Mouse (Mus musculus): Measurements from ENCODE around the gene Sh3bp5.
"Not testable (repeated sequence)": the region's sequence is repeated elsewhere in the genome, so short reads cannot be mapped to it uniquely, and the experiment has no call there.

Gene Sh3bp5

DNA sequence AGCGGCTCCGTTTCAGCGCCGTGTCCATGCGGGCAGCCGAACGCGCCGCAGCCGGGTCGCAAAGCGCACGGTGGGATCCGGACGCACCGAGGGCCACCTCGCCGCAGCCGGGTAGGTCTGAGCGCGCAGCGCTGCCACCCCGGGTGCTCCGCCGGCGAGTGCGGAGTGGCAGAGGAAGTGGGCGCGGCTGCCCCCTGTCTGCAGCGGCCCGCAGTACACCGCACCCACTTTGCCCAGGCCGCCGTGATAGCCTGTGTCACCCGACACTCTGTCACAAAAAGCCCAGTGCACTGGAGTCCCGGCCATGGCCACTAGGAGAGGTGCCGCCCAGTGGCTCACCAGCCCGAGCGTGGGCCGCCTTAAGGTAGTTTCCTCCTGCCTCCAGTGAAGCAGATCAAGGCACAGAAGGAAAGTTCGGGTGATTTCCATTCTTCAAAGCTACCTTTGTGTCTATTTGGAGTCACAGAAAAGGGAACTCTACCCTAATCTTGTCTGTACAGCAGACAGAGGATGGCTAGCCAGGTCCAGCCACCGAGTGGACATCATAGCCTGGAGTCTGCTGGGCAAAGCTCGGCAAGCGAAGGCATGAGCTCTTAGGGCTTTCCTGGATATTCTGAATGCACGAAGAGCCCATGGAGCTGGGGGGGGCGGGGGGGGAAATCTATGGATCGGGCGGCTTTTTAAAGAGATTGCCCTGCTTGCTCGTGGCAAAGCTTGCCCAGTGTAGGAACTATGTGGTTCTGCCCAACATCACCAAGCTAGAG is at the start of gene Sh3bp5:
TSS of gene Sh3bp5 (minus strand) at position 149 of the 764 bp plus-strand sequence.
- peak; percentile 95 to 97 for DNase-seq

- no peak for DNase-seq
Observed at GRCm38 (mm10) chr14:31482417-31482816, 46.5 kb upstream of the Sh3bp5 start.

DNA sequence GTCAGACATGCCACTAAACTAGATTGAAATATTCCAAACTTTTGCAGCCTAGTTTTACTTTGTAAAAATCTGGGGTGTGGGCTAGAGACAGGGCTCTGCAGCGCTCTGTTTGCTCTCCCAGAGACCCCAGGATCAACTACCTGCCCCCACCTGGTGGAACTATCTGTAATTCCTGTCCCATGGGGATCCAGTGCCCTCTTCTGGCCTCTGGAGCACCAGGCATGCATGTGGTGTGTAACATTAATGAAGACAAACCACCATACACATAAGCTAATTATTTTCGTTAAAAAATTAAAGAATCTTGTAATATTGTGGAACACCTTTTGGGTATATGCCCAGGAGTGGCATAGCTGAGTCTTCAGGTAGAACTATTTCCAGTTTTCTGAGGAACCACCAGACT is 37.4 kb upstream of the Sh3bp5 start:
- no peak for DNase-seq

DNA sequence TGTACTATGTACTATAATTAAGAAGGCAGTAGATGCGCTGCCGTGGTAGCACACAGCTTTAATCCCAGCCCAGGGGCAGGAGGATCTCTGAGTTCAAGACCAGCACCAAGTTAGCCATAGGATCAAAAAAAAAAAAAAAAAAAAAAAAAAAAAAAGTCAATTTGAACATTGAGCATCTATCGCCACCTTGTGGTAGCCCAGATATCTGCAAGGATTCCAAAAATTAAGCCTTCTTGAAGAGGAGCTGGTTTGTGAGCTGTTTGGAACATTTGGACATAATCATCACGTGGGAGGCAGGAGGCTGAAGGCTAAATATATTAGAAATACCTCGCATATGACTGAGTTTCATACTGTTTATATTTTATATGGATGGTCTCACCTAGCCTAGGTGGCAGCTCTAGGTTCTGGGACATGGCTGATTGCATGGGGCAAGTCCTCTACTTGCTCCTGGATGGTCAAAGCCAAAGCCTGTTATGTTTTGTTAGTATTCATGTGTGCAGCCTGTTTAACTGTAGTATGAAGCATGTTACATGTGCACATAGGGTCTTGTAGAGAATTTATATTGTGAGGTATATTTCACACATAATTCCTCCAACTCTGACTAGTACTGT is 36.7 kb upstream of the Sh3bp5 start:
- DNase-seq, result peak in 1 of 2 experiments; percentile 68

DNA sequence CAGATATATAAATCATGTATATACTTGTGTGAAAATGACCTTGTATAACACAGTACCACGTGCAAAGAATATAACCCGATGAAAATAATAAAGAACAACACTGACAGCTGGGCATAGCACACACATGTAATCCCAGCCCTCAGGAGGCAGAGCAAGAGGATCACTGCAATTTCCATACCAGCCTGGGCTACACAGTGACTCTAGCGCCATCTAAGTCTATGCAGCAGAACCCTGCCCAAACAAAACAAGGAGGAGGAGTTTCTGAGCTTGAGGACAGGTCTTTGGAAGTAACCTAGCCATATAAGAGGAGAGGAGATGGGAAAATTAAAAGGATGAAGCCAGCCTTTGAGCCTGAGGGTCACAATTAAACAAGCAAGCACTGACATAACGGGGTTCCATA is 33.8 kb upstream of the Sh3bp5 start:
- DNase-seq, result no peak

- DNase-seq, result peak in 1 of 2 experiments; percentile 15
Observed at GRCm38 (mm10) chr14:31464176-31464575, 28.3 kb upstream of the Sh3bp5 start.

DNA sequence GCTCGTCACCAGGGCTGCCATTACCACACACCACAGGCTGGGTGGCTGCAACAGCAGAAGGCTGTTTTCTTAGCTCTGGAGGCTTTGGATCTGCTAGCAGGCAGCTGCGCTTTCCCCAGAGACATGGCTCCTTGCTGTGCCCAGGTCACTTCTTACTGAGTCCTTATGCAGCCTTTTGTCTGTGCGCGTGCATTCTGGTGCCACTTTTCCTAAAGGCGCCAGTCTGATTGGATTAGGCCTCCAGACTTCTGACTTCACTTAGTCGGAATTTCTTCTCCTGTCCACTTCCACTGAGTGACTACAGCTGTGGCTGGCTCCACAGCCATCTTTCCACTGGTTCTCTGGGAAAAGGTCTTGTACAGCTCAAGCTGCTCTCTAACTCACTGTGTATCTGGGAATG is 27.0 kb upstream of the Sh3bp5 start:
- peak; percentile 23 to 65 for DNase-seq

DNA sequence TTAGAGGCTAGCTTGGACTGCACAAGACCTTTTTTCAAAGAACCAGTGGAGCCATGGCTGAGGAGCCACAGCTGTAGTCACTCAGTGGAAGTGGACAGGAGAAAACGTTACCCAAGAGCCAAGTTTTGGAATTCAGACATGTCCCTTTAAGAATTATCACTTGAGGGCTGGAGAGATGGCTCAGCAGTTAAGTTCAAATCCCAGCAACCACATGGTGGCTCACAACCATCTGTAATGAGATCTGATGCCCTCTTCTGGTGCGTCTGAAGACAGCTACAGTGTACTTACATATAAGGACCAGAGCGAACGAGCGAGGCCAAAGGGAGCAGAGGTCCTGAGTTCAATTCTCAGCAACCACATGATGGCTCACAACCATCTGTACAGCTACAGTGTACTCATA is 26.3 kb upstream of the Sh3bp5 start:
- DNase-seq, result not testable (repeated sequence)

DNA sequence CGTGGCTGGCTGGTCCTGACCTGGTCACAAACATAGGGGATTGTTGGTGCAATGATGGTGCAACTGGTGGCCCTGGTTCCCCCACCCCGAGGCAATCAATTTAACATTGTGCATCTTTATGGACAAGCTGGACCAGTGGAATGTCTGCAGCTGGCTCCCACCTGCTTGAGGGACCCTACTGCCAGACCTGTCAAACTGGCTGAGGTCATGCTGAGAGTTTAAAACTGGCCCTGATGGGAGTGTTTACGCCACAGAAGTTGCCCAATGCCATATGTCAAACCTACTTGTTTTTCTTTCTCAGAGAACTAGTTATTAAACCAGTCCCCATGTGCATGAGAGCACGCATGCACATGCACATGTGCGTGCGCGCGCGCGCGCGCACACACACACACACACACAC is 22.1 kb upstream of the Sh3bp5 start:
- peak in 1 of 2 experiments; percentile 63 for DNase-seq

DNA sequence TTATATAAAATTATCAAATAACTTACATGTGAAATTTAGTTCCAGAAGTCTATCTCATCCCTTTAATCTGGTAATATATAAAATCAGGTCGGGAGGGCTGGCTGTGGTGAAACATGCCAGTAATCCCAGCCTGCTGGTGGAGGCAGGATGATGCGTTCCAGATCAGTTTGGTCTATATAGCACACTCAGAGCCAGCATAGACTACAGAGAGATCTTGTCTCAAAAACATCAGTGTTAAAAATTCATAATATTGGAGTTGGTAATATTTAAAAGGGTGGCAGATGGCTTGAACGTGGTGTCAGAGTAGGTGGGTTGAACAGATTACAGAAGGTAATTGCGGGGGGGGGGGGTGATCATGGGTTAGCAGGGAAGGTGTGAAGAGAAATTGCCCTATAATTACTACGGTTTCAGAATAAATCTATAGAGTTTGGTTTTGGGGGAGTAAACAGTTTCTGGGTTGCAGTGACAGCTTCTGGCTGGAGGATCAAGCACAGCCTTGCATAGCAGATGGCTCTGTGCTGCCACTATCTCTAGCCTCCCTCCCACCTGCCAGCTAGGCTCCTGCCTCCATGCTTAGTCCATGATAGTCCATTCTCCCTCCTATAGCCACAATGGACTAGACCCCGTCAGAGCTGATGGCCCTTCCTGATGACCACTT is 20.3 kb upstream of the Sh3bp5 start:
- no peak for DNase-seq

DNA sequence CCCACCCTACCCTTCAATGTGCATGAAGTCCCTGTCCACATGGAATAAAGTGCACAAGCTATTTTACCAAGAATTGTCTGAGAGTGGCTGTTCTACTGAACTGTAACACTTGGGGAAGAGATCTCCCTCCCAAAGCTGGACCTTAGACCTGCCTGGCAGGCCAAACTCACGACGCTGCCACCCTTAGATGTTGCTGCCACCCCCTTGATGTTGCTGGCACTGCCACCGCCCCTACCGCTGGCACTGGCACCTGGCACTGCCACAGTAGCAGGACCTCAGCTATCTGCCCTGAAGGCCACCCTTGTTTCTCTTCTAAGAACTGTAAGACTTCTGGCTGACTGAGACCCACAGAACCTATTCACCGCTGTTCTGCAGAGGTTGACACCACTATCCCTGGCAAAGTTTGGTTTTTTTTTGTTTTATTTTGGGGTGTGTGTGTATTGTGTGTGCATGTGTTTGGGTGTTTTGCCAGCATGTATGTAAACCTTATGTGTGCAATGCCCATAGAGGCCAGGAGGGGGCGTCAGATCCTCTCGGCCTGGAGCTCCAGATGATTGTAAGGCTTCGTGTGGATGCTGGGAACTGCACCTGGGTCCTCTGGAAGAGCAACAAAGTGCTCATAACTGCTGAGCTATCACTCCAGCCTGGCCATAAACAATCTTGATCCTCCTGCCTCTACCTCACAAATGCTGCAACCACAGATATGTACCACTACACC is 19.1 kb upstream of the Sh3bp5 start:
- DNase-seq, result no peak

- DNase-seq, result not testable (repeated sequence)
Observed at GRCm38 (mm10) chr14:31453946-31454345, 18.1 kb upstream of the Sh3bp5 start.

DNA sequence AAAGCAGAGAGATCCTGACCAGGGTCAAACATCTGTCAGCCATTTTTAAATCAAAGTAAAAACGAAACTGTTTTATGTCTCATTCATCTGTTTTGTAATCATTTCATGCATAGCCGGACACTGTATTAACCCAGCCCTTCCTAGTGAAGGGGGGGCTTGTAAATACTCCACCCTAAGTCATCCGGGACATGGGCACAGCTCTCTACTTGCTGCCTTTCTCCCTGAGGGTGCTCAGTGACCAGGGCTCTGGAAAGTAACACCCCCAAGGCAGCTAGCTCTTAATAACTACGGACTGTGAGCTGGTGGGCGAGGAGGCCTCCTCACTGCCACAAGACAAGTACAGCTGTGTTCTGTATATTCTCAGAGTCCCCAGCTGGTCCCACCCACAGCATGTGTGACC is 13.1 kb upstream of the Sh3bp5 start:
- DNase-seq, result no peak

DNA sequence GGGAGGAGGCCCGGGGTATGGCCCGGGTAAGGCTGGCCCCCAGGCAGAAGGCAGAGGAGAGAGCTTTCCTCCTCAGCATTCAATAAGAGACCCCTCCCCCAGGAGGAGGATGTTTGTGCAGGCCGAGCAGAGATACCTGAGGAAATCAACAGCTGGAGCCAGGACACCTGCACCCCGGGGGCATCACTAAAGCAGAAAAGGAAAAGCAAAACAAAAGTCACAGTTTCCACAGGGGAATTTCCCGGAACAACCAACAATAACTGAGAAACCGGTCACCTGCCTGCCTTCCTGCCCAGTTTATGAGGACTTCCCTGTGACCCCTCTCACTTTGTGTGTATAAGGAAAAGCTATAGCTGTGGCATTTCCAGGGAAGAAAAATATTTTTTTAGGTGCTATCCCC is 7.7 kb upstream of the Sh3bp5 start:
- DNase-seq, result no peak

GRCm38 (mm10) chr14:31440725-31441124 is 4.8 kb upstream of the Sh3bp5 start:
- no peak for DNase-seq

- DNase-seq, result no peak
Observed at GRCm38 (mm10) chr14:31440230-31440629, 4.4 kb upstream of the Sh3bp5 start.

DNA sequence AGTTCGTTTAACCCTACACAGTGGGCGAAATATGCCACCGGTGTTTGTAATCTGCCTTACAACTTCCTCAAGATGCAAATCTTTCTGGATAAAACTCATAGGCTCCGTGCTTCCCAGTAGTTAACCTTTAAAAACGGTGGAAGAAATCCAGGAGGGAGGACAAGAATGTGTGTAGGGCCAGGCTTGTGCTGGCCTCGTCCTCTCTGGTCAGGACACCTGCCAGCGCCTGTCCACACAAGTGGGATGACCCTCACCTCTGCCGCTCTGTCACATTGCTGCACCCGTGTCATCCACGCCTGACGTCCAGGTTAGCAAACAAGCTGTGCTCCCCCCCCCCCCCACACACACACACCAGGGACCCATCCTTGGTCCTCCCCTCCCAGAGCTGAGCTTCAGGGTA is 3.4 kb upstream of the Sh3bp5 start:
- DNase-seq, result no peak

DNA sequence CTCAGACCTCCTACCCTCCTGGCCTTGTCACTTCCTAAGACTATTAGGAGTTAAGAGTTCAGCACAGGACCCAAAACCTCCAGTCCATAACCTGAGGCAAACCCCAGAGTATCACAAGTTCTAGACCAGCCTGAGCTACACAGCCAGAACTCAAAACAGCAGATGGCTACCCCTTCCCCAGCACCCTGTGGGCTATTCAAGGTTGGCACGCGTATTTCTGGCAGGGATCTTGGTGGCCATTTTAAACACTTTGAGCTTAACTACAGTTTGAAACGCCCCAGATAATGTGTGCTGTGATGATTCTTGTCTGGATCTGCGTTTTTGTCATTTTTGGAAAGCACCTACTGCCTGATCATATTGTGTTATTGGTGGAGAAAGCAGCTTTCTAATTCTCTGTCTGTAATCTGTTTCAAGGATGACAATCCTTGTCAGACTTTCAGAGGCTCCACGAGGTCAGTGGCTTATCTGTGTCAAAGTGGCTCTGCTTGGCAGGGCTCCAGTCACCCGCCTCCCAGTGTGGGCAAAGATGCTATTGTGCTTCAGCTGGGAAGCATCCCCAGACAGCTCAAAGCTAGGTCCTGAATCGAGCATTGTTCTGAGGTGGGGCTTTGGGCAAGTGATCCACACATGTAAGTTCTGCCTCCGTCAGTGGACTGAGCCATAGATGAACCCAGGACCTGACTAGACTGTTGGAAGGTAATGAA is 2.1 kb upstream of the Sh3bp5 start:
- DNase-seq, result peak in 1 of 2 experiments; percentile 46

DNA sequence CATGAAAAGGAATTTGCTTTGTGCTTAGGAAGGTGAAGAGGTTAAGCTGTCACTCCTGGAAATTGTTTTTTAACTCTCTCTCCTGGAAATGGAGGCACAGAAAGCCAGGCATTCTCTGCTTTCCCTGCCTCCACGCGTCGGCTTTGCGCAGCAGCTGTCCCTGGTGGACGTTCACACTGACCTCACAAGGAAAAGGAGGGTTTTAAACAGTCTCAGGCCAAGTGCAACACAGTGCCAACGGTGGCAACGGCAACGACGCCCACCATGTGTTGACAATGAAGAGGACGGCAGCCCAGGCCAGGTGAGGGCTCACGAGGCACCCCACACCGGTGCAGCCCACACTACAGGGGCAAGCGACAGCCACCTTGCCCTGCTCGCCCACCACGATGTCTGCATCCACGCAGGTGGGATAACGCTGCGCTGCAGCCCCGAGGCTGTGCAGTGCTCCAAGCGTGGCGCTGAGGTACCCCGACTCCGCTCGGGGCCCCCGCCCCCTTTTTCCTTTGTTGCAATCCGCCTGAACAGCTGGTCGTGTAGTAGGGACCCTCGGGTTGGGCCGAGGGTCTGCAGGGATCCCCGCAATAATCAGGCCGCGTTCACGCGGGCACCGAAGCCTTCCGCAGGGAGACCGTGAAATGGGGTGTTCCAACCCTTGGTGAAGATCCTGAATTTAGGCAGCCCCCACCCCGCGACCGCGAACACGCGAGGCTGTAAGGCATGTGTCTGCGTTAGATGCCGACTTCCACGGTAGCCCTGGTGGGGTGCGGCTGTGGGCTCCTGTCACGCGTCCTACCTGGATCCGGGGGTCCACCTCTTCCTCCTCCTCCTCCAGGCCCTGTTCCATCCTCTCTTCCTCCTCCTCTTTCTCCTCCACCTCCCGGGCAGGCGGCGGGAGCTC is 611 bp downstream of the Sh3bp5 start:
- no peak for DNase-seq

DNA sequence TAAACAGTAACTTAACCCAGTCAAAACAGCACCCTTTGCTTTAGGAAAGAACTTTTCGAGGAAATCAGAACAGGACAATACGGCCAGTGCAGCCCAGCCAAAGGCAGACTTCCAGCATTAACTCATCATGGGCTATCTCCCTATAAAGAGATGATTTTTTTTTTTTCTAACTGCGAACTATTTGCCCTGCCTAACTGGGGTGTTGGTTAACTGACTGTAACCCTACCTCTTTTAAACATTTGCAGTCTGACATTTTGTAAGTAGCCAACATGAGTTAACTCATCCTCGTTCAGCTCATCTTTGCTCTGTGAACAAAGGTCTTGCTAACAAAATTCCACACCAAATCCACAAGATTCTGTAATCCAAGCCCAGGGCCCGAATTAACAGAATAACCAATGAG is 1.5 kb downstream of the Sh3bp5 start:
- DNase-seq, result no peak

DNA sequence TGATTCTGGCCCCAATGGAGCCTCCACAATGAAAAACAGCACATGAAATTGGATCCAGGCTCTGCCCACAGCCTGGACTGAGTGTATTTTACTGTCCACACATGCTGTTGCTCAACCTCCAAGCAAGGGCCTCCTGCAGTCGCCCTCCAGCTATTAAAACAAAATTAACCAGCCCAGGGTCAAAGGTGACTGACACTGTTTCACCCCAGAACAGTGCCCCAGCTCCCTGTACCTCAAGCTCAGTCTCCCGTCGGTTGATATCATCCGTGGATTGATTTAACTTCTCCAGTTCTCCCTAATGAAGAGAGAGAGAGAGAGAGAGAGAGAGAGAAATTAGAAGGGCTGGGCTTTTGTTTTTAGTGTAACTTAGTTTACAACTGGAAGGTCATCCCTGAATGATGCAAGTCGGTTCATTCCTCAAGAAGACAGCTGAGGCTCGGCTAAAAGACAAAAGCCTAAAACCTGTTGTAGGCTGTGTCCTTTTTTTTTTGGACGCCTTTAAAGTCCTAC is 2.0 kb downstream of the Sh3bp5 start:
- DNase-seq, result no peak
